Mouse (Mus musculus): ENCODE measurements around the gene St6galnac4. TPM values are rescaled to one million over a fixed set of nuclear protein-coding genes. Genes with fewer than 3 reads are reported as not detected.

Gene St6galnac4
- total and polyA plus RNA-seq, 3 experiments = 6.7 to 20.8 (median 15.4) TPM

DNA sequence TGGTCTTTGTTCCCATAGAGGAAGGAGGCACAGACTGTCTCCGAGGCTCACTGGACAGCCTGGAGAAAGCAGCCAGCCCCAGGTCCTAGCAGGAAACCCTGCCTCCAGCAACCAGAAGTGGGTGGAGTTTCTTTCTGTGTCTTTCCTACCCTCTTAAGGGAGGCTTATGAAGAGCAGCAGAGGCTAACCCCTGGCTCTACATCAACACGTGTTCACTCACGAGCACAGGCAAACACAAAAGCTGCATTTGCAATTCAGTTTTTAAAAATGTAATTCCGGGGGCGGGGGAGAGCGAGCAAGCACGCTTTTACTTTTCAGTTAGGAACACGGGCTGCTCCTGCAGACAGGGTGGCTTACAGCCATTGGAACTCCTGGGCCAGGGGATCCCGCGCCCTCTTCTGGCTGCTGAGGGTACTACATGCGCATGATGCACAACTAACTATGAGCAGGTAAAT, 15.7 kb downstream of the St6galnac4 start:
- ATAC-seq (ENCODE audit: extremely low read depth, insufficient number of reproducible peaks, low FRiP score, poor library complexity, severe bottlenecking) (0 out of 2 replicates have a peak, but pooled peaks have one; percentile 28), DNase-seq (ENCODE audit: low spot score) (peak; percentile 71)
- no peak for TF ChIP-seq POLR2AphosphoS5 (IDR thresholded peaks at IDR 0.05; ENCODE audit: insufficient replicate concordance, low read depth, low read length)
- no peak for TF ChIP-seq GATA2 (IDR thresholded peaks at IDR 0.05; ENCODE audit: borderline replicate concordance, low read depth, low read length)
- peak; percentile 98 for TF ChIP-seq CTCF (IDR thresholded peaks at IDR 0.05; ENCODE audit: low read depth, low read length)
- TF ChIP-seq GATA1 (IDR thresholded peaks at IDR 0.05; ENCODE audit: borderline replicate concordance, low read length) = no peak
- TF ChIP-seq TAL1 (conservative IDR thresholded peaks at IDR 0.05; ENCODE audit: low read depth, low read length) = no peak
- peaks cover 48% of the 10 kb centered on the region for H3K4me1 ChIP-seq (ENCODE audit: insufficient read depth, low read depth, low read length)
- H3K9me3 ChIP-seq (replicated peaks) = no peaks in the 10 kb centered on the region
- H3K36me3 ChIP-seq (replicated peaks) = peaks cover 29% of the 10 kb centered on the region
- peak overlapping the region; percentile 51 for H3K4me3 ChIP-seq (ENCODE audit: low read depth, low read length)
- no peaks in the 10 kb centered on the region for H3K27me3 ChIP-seq (ENCODE audit: insufficient read depth, low read length)

DNA sequence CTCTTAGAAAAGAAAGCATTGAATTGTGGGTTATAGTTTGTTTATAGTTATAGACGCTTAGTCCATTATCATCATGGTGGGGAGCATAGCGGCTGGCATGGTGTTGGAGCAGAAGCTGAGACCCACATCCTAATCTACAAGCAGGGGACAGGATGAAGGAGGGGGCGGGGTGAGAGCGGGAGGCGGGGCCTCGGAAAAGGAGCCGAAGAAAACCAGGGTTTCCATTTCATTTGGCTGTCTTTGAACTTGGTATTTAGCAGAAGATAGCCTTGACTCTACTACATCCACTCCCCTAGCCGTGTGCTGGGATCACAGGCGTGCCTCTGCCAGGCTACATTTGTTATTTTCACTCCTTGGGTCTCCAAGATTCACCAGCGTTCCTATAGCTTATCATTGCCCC, 17.7 kb downstream of the St6galnac4 start:
- ATAC-seq (ENCODE audit: extremely low read depth, insufficient number of reproducible peaks, low FRiP score, poor library complexity, severe bottlenecking) (no peak), DNase-seq (ENCODE audit: low spot score) (no peak)
- no peak for TF ChIP-seq GATA1 (IDR thresholded peaks at IDR 0.05; ENCODE audit: borderline replicate concordance, low read length)
- no peak for TF ChIP-seq POLR2AphosphoS5 (IDR thresholded peaks at IDR 0.05; ENCODE audit: insufficient replicate concordance, low read depth, low read length)
- no peak for TF ChIP-seq CTCF (IDR thresholded peaks at IDR 0.05; ENCODE audit: low read depth, low read length)
- no peak for TF ChIP-seq GATA2 (IDR thresholded peaks at IDR 0.05; ENCODE audit: borderline replicate concordance, low read depth, low read length)
- TF ChIP-seq TAL1 (conservative IDR thresholded peaks at IDR 0.05; ENCODE audit: low read depth, low read length) = no peak
- H3K4me1 ChIP-seq (ENCODE audit: insufficient read depth, low read depth, low read length) = peaks cover 64% of the 10 kb centered on the region
- no peaks in the 10 kb centered on the region for H3K9me3 ChIP-seq (replicated peaks)
- H3K27me3 ChIP-seq (ENCODE audit: insufficient read depth, low read length) = no peaks in the 10 kb centered on the region
- peaks cover 16% of the 10 kb centered on the region for H3K36me3 ChIP-seq (replicated peaks)
- H3K4me3 ChIP-seq (ENCODE audit: low read depth, low read length) = no peak overlapping the region

DNA sequence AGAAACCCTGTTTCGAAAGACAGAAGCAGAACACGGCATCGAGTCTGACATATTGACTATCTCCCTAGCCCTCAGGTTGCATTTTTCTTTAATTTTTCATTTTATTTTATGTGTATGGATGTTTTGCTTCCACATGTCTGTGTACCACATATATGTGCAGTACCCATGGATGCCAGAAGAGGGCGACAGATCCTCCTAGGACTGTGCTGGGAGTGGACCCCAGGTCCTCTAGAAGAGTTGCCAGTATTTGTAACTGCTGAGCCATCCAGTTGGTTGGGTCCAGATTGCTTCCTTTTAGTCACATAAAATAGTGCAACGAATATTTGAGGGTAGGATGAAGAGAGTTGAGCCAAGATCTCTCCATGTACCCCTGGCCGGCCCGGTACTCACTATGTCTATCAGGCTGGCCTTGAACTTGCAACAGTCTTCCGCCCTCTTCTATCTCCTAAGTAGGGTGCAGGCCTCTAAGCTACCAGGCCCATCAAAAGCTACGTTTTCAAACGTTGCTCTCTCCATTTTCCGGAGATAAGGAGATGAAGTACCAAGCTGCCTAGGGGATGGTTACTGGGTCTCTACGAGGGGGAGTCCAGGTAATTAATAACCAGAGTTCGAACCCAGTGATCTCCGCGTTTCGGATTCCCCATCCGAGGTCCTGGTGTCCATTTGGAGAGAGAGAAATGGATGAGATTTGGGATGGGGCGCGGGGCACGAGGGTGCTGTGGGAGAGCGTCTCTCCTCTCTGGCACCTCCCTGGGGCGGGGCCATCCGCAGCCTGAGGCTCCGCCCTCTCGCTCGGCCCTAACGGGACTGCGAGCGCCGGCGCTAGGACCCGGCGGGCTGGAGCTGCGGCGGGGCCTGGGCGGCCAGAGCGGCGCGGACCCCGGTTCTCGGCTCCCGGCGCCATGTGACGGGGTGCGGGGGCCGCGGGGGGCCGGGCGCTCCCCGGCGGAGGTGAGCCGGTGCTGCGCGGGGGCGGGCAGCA, 19.6 kb downstream of the St6galnac4 start:
- DNase-seq (ENCODE audit: low spot score) (peak; percentile 81), ATAC-seq (ENCODE audit: extremely low read depth, insufficient number of reproducible peaks, low FRiP score, poor library complexity, severe bottlenecking) (no peak)
- Histone ChIP-seq H3K4me1 (ENCODE audit: insufficient read depth, low read depth, low read length) (peaks cover 71% of the 10 kb centered on the region), H3K27me3 (ENCODE audit: insufficient read depth, low read length) (no peaks in the 10 kb centered on the region), H3K36me3 (replicated peaks) (peaks cover 17% of the 10 kb centered on the region), H3K9me3 (replicated peaks) (no peaks in the 10 kb centered on the region), H3K4me3 (ENCODE audit: low read depth, low read length) (peak overlapping the region; percentile 80)
- TF ChIP-seq CTCF (IDR thresholded peaks at IDR 0.05; ENCODE audit: low read depth, low read length) (peak; percentile 65), GATA2 (IDR thresholded peaks at IDR 0.05; ENCODE audit: borderline replicate concordance, low read depth, low read length) (no peak)

DNA sequence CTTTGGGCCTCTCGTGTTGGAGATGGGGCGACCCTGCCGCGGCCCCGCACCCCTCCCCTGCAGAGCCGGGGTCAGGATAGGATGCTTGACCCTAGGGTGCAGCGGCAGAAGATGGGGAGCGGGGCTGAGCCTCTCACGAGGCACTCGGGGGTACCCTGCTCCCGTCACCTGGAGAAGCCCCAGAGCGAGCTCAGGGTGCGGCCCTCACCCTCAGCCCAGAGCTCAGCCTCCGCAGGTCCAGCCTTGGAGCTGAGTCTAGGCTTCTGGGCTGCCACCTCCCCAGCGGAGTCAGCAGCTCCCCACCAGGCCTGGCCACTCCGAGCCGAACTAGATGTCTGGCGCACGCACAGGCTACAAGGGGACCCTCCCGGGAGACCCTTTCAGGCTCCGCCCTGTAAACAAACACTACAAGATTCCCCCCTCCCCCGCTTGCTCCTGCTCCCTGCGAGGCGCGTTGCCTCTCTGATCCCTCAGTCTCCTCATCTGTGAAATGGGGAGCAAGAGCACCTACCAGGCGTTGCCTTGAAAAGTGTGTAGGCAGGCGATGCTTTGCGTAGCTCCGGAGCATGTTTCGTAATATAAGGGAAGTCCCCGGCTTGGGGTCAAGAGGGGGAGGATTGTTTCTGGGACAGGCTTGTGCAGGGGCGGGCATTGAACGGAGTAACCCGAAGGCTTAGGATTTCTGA, 20.5 kb downstream of the St6galnac4 start:
- H3K4me1 ChIP-seq (ENCODE audit: insufficient read depth, low read depth, low read length) = peaks cover 69% of the 10 kb centered on the region

GRCm38 (mm10) chr2:32608141-32608777, 21.4 kb downstream of the St6galnac4 start:
- H3K9me3 ChIP-seq (replicated peaks) = no peaks in the 10 kb centered on the region
- DNase-seq (ENCODE audit: low spot score) (peak; percentile 93), ATAC-seq (ENCODE audit: extremely low read depth, insufficient number of reproducible peaks, low FRiP score, poor library complexity, severe bottlenecking) (peak; percentile 79)
- H3K27me3 ChIP-seq (ENCODE audit: insufficient read depth, low read length) = no peaks in the 10 kb centered on the region
- H3K4me1 ChIP-seq (ENCODE audit: insufficient read depth, low read depth, low read length) = peaks cover 65% of the 10 kb centered on the region
- H3K4me3 ChIP-seq (ENCODE audit: low read depth, low read length) = peak overlapping the region; percentile 80
- H3K36me3 ChIP-seq (replicated peaks) = peaks cover 35% of the 10 kb centered on the region
- TF ChIP-seq GATA2 (IDR thresholded peaks at IDR 0.05; ENCODE audit: borderline replicate concordance, low read depth, low read length) = no peak
- TF ChIP-seq GATA1 (IDR thresholded peaks at IDR 0.05; ENCODE audit: borderline replicate concordance, low read length) = no peak
- TF ChIP-seq TAL1 (conservative IDR thresholded peaks at IDR 0.05; ENCODE audit: low read depth, low read length) = no peak
- TF ChIP-seq POLR2AphosphoS5 (IDR thresholded peaks at IDR 0.05; ENCODE audit: insufficient replicate concordance, low read depth, low read length) = no peak
- no peak for TF ChIP-seq CTCF (IDR thresholded peaks at IDR 0.05; ENCODE audit: low read depth, low read length)

More for the DNA sequence above, 20.5 kb downstream of the St6galnac4 start:
- DNase-seq (ENCODE audit: low spot score) = peak; percentile 53
- peaks cover 27% of the 10 kb centered on the region for H3K36me3 ChIP-seq (replicated peaks)
- H3K9me3 ChIP-seq (replicated peaks) = no peaks in the 10 kb centered on the region
- no peak for ATAC-seq (ENCODE audit: extremely low read depth, insufficient number of reproducible peaks, low FRiP score, poor library complexity, severe bottlenecking)
- no peaks in the 10 kb centered on the region for H3K27me3 ChIP-seq (ENCODE audit: insufficient read depth, low read length)
- TF ChIP-seq TAL1 (conservative IDR thresholded peaks at IDR 0.05; ENCODE audit: low read depth, low read length) = no peak
- TF ChIP-seq GATA2 (IDR thresholded peaks at IDR 0.05; ENCODE audit: borderline replicate concordance, low read depth, low read length) = no peak
- TF ChIP-seq POLR2AphosphoS5 (IDR thresholded peaks at IDR 0.05; ENCODE audit: insufficient replicate concordance, low read depth, low read length) = no peak
- no peak for TF ChIP-seq GATA1 (IDR thresholded peaks at IDR 0.05; ENCODE audit: borderline replicate concordance, low read length)
- no peak for TF ChIP-seq CTCF (IDR thresholded peaks at IDR 0.05; ENCODE audit: low read depth, low read length)
- peak overlapping the region; percentile 80 for H3K4me3 ChIP-seq (ENCODE audit: low read depth, low read length)
